Mouse (Mus musculus) stomach, embryonic 14.5 days (tissue): Measurements from ENCODE around the gene Brms1. TPM values are rescaled to one million over a fixed set of nuclear protein-coding genes. Genes with fewer than 3 reads are reported as not detected.

Source experiments
- ATAC-seq: fragments of 200-750 bp; cut with Nextera tagmentation; 2 replicates; pipeline ENCODE4 v1.8.0; 2017; ENCODE audit warnings: low read depth, moderate TSS enrichment; ENCODE audit not compliant: insufficient number of reproducible peaks, insufficient read depth, low FRiP score
- H3K27ac ChIP-seq: fragments of 300-500 bp; sonication (generic); 2 replicates; pipeline ENCODE4 v1.5.1; 2014; ENCODE audit warnings: mild to moderate bottlenecking, low read length, moderate library complexity, mixed read lengths
- H3K27me3 ChIP-seq: fragments of 300-500 bp; sonication (generic); 2 replicates; pipeline ENCODE4 v1.6.1; 2014; ENCODE audit warnings: low read length, control low read depth, mixed read lengths; ENCODE audit not compliant: control insufficient read depth, insufficient read depth
- H3K36me3 ChIP-seq: fragments of 300-500 bp; sonication (generic); 2 replicates; pipeline ENCODE4 v1.6.1; 2014; ENCODE audit warnings: mild to moderate bottlenecking, control low read depth, low read length, moderate library complexity, mixed read lengths; ENCODE audit not compliant: control insufficient read depth, insufficient read depth
- H3K4me1 ChIP-seq: fragments of 300-500 bp; sonication (generic); 2 replicates; pipeline ENCODE4 v1.6.1; 2014; ENCODE audit warnings: low read length, control low read depth, mixed read lengths; ENCODE audit not compliant: control insufficient read depth, insufficient read depth
- H3K4me2 ChIP-seq: fragments of 300-500 bp; sonication (generic); replicated peaks from 2 replicates; pipeline ENCODE4 v1.6.1; 2014; ENCODE audit warnings: low read depth, low read length, control low read depth
- H3K4me3 ChIP-seq: fragments of 300-500 bp; sonication (generic); 2 replicates; pipeline ENCODE4 v1.5.1; 2014; ENCODE audit warnings: low read depth, low read length, control low read depth
- H3K9ac ChIP-seq: fragments of 300-500 bp; sonication (generic); replicated peaks from 2 replicates; pipeline ENCODE4 v1.6.1; 2014; ENCODE audit warnings: low read depth, mild to moderate bottlenecking, control low read depth, low read length, moderate library complexity, mixed read lengths
- H3K9me3 ChIP-seq: fragments of 300-500 bp; sonication (generic); 2 replicates; pipeline ENCODE4 v1.6.1; 2016; ENCODE audit warnings: low read depth, low read length, control low read depth; ENCODE audit not compliant: control insufficient read depth
- WGBS: fragments of 180-500 bp; shearing (Covaris S2); extraction: QIAGEN DNeasy Blood & Tissue Kit; methylation state at CpG from one replicate; pipeline ENCODE4 v1.1.7; 2014; 5-methylcytosine and 5-hydroxymethylcytosine counted together
- polyA plus RNA-seq: library from polyadenylated mRNA; unstranded; fragments of >200 nt; fragmentation: Nextera tagmentation; extraction: Ambion mirVana; gene quantifications from 2 replicates; pipeline ENCODE4 v1.2.1, GENCODE M21; 2014

Gene Brms1
- polyA plus RNA-seq, 1 experiment from 2014 or later = 43.4 TPM

- no peaks in the 10 kb centered on the region for H3K9me3 ChIP-seq
- no peak overlapping the region for H3K4me2 ChIP-seq
- H3K4me1 ChIP-seq = peaks cover 7% of the 10 kb centered on the region
- 57% methylated on average over 8 of the region's 8 CpGs for WGBS
- no peak for ATAC-seq
- H3K27ac ChIP-seq = no peak overlapping the region
- H3K4me3 ChIP-seq = no peak overlapping the region
- H3K9ac ChIP-seq = no peak overlapping the region
- no peaks in the 10 kb centered on the region for H3K27me3 ChIP-seq
- no peaks in the 10 kb centered on the region for H3K36me3 ChIP-seq
Measured at GRCm38 (mm10) chr19:5013138-5013537, 28.0 kb upstream of the Brms1 start.

GRCm38 (mm10) chr19:5014961-5015398 is 26.2 kb upstream of the Brms1 start:
- Histone ChIP-seq H3K36me3 (no peaks in the 10 kb centered on the region), H3K4me1 (peaks cover 7% of the 10 kb centered on the region), H3K9me3 (no peaks in the 10 kb centered on the region), H3K27ac (no peak overlapping the region), H3K9ac (no peak overlapping the region), H3K4me3 (no peak overlapping the region), H3K4me2 (no peak overlapping the region), H3K27me3 (no peaks in the 10 kb centered on the region)
- ATAC-seq = no peak
- 22% methylated on average over 8 of the region's 8 CpGs for WGBS

- H3K4me2 ChIP-seq = 0 out of 2 replicates have a peak overlapping the region, but pooled peaks have one; percentile 0
- no peak overlapping the region for H3K4me3 ChIP-seq
- no peaks in the 10 kb centered on the region for H3K36me3 ChIP-seq
- no peak overlapping the region for H3K9ac ChIP-seq
- no peaks in the 10 kb centered on the region for H3K27me3 ChIP-seq
- peaks cover 7% of the 10 kb centered on the region for H3K4me1 ChIP-seq
- WGBS = 26% methylated on average over 10 of the region's 10 CpGs
- no peak overlapping the region for H3K27ac ChIP-seq
- no peak for ATAC-seq
- no peaks in the 10 kb centered on the region for H3K9me3 ChIP-seq
Measured at GRCm38 (mm10) chr19:5016221-5016742, 24.9 kb upstream of the Brms1 start.

- no peaks in the 10 kb centered on the region for H3K27me3 ChIP-seq
- H3K9ac ChIP-seq = no peak overlapping the region
- H3K4me2 ChIP-seq = 0 out of 2 replicates have a peak overlapping the region, but pooled peaks have one; percentile 0
- H3K36me3 ChIP-seq = no peaks in the 10 kb centered on the region
- H3K4me1 ChIP-seq = peaks cover 7% of the 10 kb centered on the region
- no peaks in the 10 kb centered on the region for H3K9me3 ChIP-seq
- 23% methylated on average over 12 of the region's 12 CpGs for WGBS
- no peak for ATAC-seq
- H3K4me3 ChIP-seq = no peak overlapping the region
- no peak overlapping the region for H3K27ac ChIP-seq
Measured at GRCm38 (mm10) chr19:5016782-5017181, 24.4 kb upstream of the Brms1 start.

- Histone ChIP-seq H3K36me3 (no peaks in the 10 kb centered on the region), H3K4me1 (peaks cover 7% of the 10 kb centered on the region), H3K27ac (no peak overlapping the region), H3K9ac (no peak overlapping the region), H3K4me3 (no peak overlapping the region), H3K27me3 (no peaks in the 10 kb centered on the region), H3K4me2 (no peak overlapping the region), H3K9me3 (no peaks in the 10 kb centered on the region)
- ATAC-seq = no peak
- 73% methylated on average over 4 of the region's 4 CpGs for WGBS
Measured at GRCm38 (mm10) chr19:5017611-5018010, 23.5 kb upstream of the Brms1 start.

- Histone ChIP-seq H3K4me2 (no peak overlapping the region), H3K9ac (no peak overlapping the region), H3K4me1 (peaks cover 7% of the 10 kb centered on the region), H3K36me3 (no peaks in the 10 kb centered on the region), H3K4me3 (no peak overlapping the region), H3K9me3 (no peaks in the 10 kb centered on the region), H3K27me3 (no peaks in the 10 kb centered on the region), H3K27ac (no peak overlapping the region)
- ATAC-seq = no peak
- WGBS = 87% methylated on average over 3 of the region's 3 CpGs
Measured at GRCm38 (mm10) chr19:5018191-5018590, 23.0 kb upstream of the Brms1 start.

GRCm38 (mm10) chr19:5021416-5021815 is 19.7 kb upstream of the Brms1 start:
- no peak for ATAC-seq
- peaks cover 4% of the 10 kb centered on the region; the same call in 1 of the 2 replicates for H3K4me1 ChIP-seq
- 76% methylated on average over 2 of the region's 2 CpGs for whole genome bisulfite sequencing
- no peak overlapping the region for H3K27ac ChIP-seq
- H3K4me2 ChIP-seq = no peak overlapping the region
- H3K4me3 ChIP-seq = no peak overlapping the region
- no peaks in the 10 kb centered on the region for H3K9me3 ChIP-seq
- no peaks in the 10 kb centered on the region for H3K36me3 ChIP-seq
- H3K27me3 ChIP-seq = no peaks in the 10 kb centered on the region
- H3K9ac ChIP-seq = no peak overlapping the region

GRCm38 (mm10) chr19:5023621-5024479 is 17.3 kb upstream of the Brms1 start, which contains the start of gene Slc29a2:
Slc29a2 (plus strand) TSS chr19:5023860.
- H3K4me1 ChIP-seq = 0 out of 2 replicates have a peak, but pooled peaks cover 3% of the 10 kb centered on the region
- no peaks in the 10 kb centered on the region for H3K9me3 ChIP-seq
- no peaks in the 10 kb centered on the region for H3K27me3 ChIP-seq
- peak within 1 kb of the TSS; percentile 53 for H3K9ac ChIP-seq
- peak within 1 kb of the TSS; percentile 87 for H3K4me2 ChIP-seq
- peak within 1 kb of the TSS; percentile 85 for H3K27ac ChIP-seq
- under 1% methylated on average over 62 of the region's 62 CpGs for whole genome bisulfite sequencing
- peak within 1 kb of the TSS; percentile 66 for H3K4me3 ChIP-seq
- peaks cover 11% of the 10 kb centered on the region; the same call in 1 of the 2 replicates for H3K36me3 ChIP-seq
- ATAC-seq = peak; percentile 95
